Mouse (Mus musculus) lung, postnatal 0 days (tissue): Measurements from ENCODE around the gene Arhgap31.

ENCODE experiments used
- CTCF ChIP-seq: IDR thresholded peaks from 2 replicates; pipeline ENCODE4 v1.5.1; 2016; ENCODE audit warnings: antibody characterized with exemption, mild to moderate bottlenecking
- EP300 ChIP-seq: IDR thresholded peaks from 2 replicates; pipeline ENCODE4 v1.6.1; 2016; ENCODE audit warnings: antibody characterized with exemption, mild to moderate bottlenecking, control low read depth

GRCm38 (mm10) chr16:38602989-38603804, 109.9 kb downstream of the Arhgap31 start:
- TF ChIP-seq CTCF: no peak
- TF ChIP-seq EP300: no peak
